Mouse (Mus musculus) spleen, adult 2 months (tissue): ENCODE results near the gene Gbx1.

Source experiments
- CTCF ChIP-seq: fragments of 200-500 bp; IDR thresholded peaks from 2 replicates; pipeline ENCODE4 v1.5.1; 2011; ENCODE audit warnings: mild to moderate bottlenecking, inconsistent platforms; ENCODE audit not compliant: insufficient read depth, insufficient read length, insufficient replicate concordance; ENCODE audit errors: extremely low read depth
- POLR2A ChIP-seq: fragments of 200-500 bp; IDR thresholded peaks from 2 replicates; pipeline ENCODE4 v1.6.1; 2011; ENCODE audit warnings: low read depth, low read length, inconsistent platforms

DNA sequence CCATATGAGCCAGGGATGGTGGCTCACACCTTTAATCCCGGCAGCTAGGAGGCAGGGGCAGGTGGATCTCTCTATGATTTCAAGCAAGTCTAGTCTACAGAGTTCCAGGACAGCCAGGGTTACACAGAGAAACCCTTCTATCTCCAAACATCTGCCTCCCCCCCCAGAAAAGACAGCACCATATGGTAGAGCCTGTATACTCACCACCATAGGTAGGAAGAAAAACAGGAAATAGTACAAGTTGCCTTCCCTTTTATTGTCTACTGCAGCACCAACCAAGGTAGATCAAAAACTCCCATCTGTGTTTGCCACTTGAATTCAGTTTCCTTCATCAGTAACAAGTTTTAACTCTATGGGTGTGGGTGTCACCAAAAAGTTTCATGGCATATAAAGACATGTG lies 48.9 kb upstream of the Gbx1 start:
- TF ChIP-seq POLR2A (no peak), CTCF (no peak)
